Mouse (Mus musculus): ENCODE data around the gene Lsg1. TPM values are rescaled to one million over a fixed set of nuclear protein-coding genes. Genes with fewer than 3 reads are reported as not detected.

Lsg1 gene
- polyA plus RNA-seq, 1 experiment from 2014 or later, result 44.3 TPM

GRCm38 (mm10) chr16:30595356-30595755 lies 8.0 kb upstream of the Lsg1 start:
- Histone ChIP-seq H3K4me3 (replicated peaks; ENCODE audit: low read length) (no peak overlapping the region), H3K27me3 (ENCODE audit: control insufficient read depth, insufficient read depth, low read length) (peaks cover 2% of the 10 kb centered on the region; the same call in 1 of the 2 replicates), H3K4me1 (replicated peaks; ENCODE audit: control insufficient read depth, insufficient read depth, low read length) (no peaks in the 10 kb centered on the region; the same call in 1 of the 2 replicates), H3K4me2 (replicated peaks) (no peak overlapping the region), H3K36me3 (replicated peaks; ENCODE audit: control insufficient read depth, insufficient read depth) (no peaks in the 10 kb centered on the region), H3K9me3 (ENCODE audit: control insufficient read depth, low read length) (no peaks in the 10 kb centered on the region), H3K9ac (no peak overlapping the region), H3K27ac (no peak overlapping the region)
- WGBS, result 60% methylated on average over 3 of the region's 3 CpGs
- no peak for ATAC-seq (ENCODE audit: low FRiP score)
- DNase-seq (ENCODE audit: low spot score), result no peak

GRCm38 (mm10) chr16:30591990-30592389 lies 4.6 kb upstream of the Lsg1 start:
- H3K9me3 ChIP-seq (ENCODE audit: control insufficient read depth, low read length), result no peaks in the 10 kb centered on the region
- H3K4me3 ChIP-seq (replicated peaks; ENCODE audit: low read length), result no peak overlapping the region
- ATAC-seq (ENCODE audit: low FRiP score) (no peak), DNase-seq (ENCODE audit: low spot score) (no peak)
- H3K4me2 ChIP-seq (replicated peaks), result no peak overlapping the region
- H3K4me1 ChIP-seq (replicated peaks; ENCODE audit: control insufficient read depth, insufficient read depth, low read length), result peaks cover 6% of the 10 kb centered on the region
- 47% methylated on average over 3 of the region's 3 CpGs for WGBS
- no peaks in the 10 kb centered on the region for H3K36me3 ChIP-seq (replicated peaks; ENCODE audit: control insufficient read depth, insufficient read depth)
- H3K9ac ChIP-seq, result no peak overlapping the region
- no peak overlapping the region for H3K27ac ChIP-seq
- no peaks in the 10 kb centered on the region for H3K27me3 ChIP-seq (ENCODE audit: control insufficient read depth, insufficient read depth, low read length)

GRCm38 (mm10) chr16:30590264-30591209 lies 3.1 kb upstream of the Lsg1 start:
- H3K27ac ChIP-seq, result no peak overlapping the region
- H3K27me3 ChIP-seq (ENCODE audit: control insufficient read depth, insufficient read depth, low read length), result no peaks in the 10 kb centered on the region
- no peak for DNase-seq (ENCODE audit: low spot score)
- peaks cover 3% of the 10 kb centered on the region; the same call in 1 of the 2 replicates for H3K36me3 ChIP-seq (replicated peaks; ENCODE audit: control insufficient read depth, insufficient read depth)
- peaks cover 14% of the 10 kb centered on the region for H3K4me1 ChIP-seq (replicated peaks; ENCODE audit: control insufficient read depth, insufficient read depth, low read length)
- no peaks in the 10 kb centered on the region for H3K9me3 ChIP-seq (ENCODE audit: control insufficient read depth, low read length)
- no peak overlapping the region for H3K9ac ChIP-seq
- WGBS, result 46% methylated on average over 7 of the region's 7 CpGs
- no peak for ATAC-seq (ENCODE audit: low FRiP score)
- H3K4me3 ChIP-seq (replicated peaks; ENCODE audit: low read length), result no peak overlapping the region
- H3K4me2 ChIP-seq (replicated peaks), result no peak overlapping the region

GRCm38 (mm10) chr16:30586935-30587493 lies 378 bp downstream of the Lsg1 start:
- Histone ChIP-seq H3K27me3 (ENCODE audit: control insufficient read depth, insufficient read depth, low read length) (no peaks in the 10 kb centered on the region), H3K27ac (peak overlapping the region; percentile 58), H3K9ac (peak overlapping the region; percentile 67), H3K36me3 (replicated peaks; ENCODE audit: control insufficient read depth, insufficient read depth) (peaks cover 35% of the 10 kb centered on the region), H3K4me2 (replicated peaks) (peak overlapping the region; percentile 94), H3K9me3 (ENCODE audit: control insufficient read depth, low read length) (no peaks in the 10 kb centered on the region), H3K4me3 (replicated peaks; ENCODE audit: low read length) (peak overlapping the region; percentile 82), H3K4me1 (replicated peaks; ENCODE audit: control insufficient read depth, insufficient read depth, low read length) (peaks cover 14% of the 10 kb centered on the region)
- ATAC-seq (ENCODE audit: low FRiP score) (no peak; the same call in 1 of the 2 replicates), DNase-seq (ENCODE audit: low spot score) (no peak)
- 3% methylated on average over 19 of the region's 19 CpGs for WGBS

GRCm38 (mm10) chr16:30580765-30581164 lies 6.6 kb downstream of the Lsg1 start:
- peaks cover 96% of the 10 kb centered on the region for H3K36me3 ChIP-seq (replicated peaks; ENCODE audit: control insufficient read depth, insufficient read depth)
- H3K27ac ChIP-seq, result no peak overlapping the region
- H3K9me3 ChIP-seq (ENCODE audit: control insufficient read depth, low read length), result no peaks in the 10 kb centered on the region
- no peaks in the 10 kb centered on the region for H3K27me3 ChIP-seq (ENCODE audit: control insufficient read depth, insufficient read depth, low read length)
- H3K9ac ChIP-seq, result no peak overlapping the region
- 91% methylated on average over 5 of the region's 5 CpGs for WGBS
- no peak overlapping the region for H3K4me2 ChIP-seq (replicated peaks)
- H3K4me1 ChIP-seq (replicated peaks; ENCODE audit: control insufficient read depth, insufficient read depth, low read length), result no peaks in the 10 kb centered on the region
- ATAC-seq (ENCODE audit: low FRiP score) (no peak), DNase-seq (ENCODE audit: low spot score) (no peak)
- no peak overlapping the region for H3K4me3 ChIP-seq (replicated peaks; ENCODE audit: low read length)

GRCm38 (mm10) chr16:30576392-30576791 lies 11.0 kb downstream of the Lsg1 start:
- Histone ChIP-seq H3K27me3 (ENCODE audit: control insufficient read depth, insufficient read depth, low read length) (no peaks in the 10 kb centered on the region), H3K9me3 (ENCODE audit: control insufficient read depth, low read length) (no peaks in the 10 kb centered on the region), H3K36me3 (replicated peaks; ENCODE audit: control insufficient read depth, insufficient read depth) (peaks cover 96% of the 10 kb centered on the region), H3K27ac (no peak overlapping the region), H3K4me3 (replicated peaks; ENCODE audit: low read length) (no peak overlapping the region), H3K4me1 (replicated peaks; ENCODE audit: control insufficient read depth, insufficient read depth, low read length) (no peaks in the 10 kb centered on the region), H3K4me2 (replicated peaks) (no peak overlapping the region), H3K9ac (no peak overlapping the region)
- DNase-seq (ENCODE audit: low spot score) (no peak), ATAC-seq (ENCODE audit: low FRiP score) (no peak)
- 83% methylated on average over 1 of the region's 1 CpGs for WGBS

GRCm38 (mm10) chr16:30575815-30576214 lies 11.6 kb downstream of the Lsg1 start:
- H3K9ac ChIP-seq, result no peak overlapping the region
- H3K4me3 ChIP-seq (replicated peaks; ENCODE audit: low read length), result no peak overlapping the region
- 91% methylated on average over 7 of the region's 7 CpGs for WGBS
- H3K27ac ChIP-seq, result no peak overlapping the region
- no peak overlapping the region for H3K4me2 ChIP-seq (replicated peaks)
- no peaks in the 10 kb centered on the region for H3K27me3 ChIP-seq (ENCODE audit: control insufficient read depth, insufficient read depth, low read length)
- no peaks in the 10 kb centered on the region for H3K4me1 ChIP-seq (replicated peaks; ENCODE audit: control insufficient read depth, insufficient read depth, low read length)
- ATAC-seq (ENCODE audit: low FRiP score) (no peak), DNase-seq (ENCODE audit: low spot score) (no peak)
- H3K36me3 ChIP-seq (replicated peaks; ENCODE audit: control insufficient read depth, insufficient read depth), result peaks cover 96% of the 10 kb centered on the region
- no peaks in the 10 kb centered on the region for H3K9me3 ChIP-seq (ENCODE audit: control insufficient read depth, low read length)

GRCm38 (mm10) chr16:30572239-30572638 lies 15.2 kb downstream of the Lsg1 start:
- Histone ChIP-seq H3K9ac (no peak overlapping the region), H3K27me3 (ENCODE audit: control insufficient read depth, insufficient read depth, low read length) (no peaks in the 10 kb centered on the region), H3K27ac (no peak overlapping the region), H3K4me1 (replicated peaks; ENCODE audit: control insufficient read depth, insufficient read depth, low read length) (no peaks in the 10 kb centered on the region), H3K4me3 (replicated peaks; ENCODE audit: low read length) (no peak overlapping the region), H3K9me3 (ENCODE audit: control insufficient read depth, low read length) (no peaks in the 10 kb centered on the region), H3K4me2 (replicated peaks) (no peak overlapping the region), H3K36me3 (replicated peaks; ENCODE audit: control insufficient read depth, insufficient read depth) (peaks cover 96% of the 10 kb centered on the region)
- WGBS, result 73% methylated on average over 4 of the region's 4 CpGs
- ATAC-seq (ENCODE audit: low FRiP score) (no peak), DNase-seq (ENCODE audit: low spot score) (no peak)

GRCm38 (mm10) chr16:30571378-30571777 lies 16.0 kb downstream of the Lsg1 start:
- 95% methylated on average over 5 of the region's 5 CpGs for WGBS
- Histone ChIP-seq H3K4me2 (replicated peaks) (no peak overlapping the region), H3K9ac (no peak overlapping the region), H3K9me3 (ENCODE audit: control insufficient read depth, low read length) (no peaks in the 10 kb centered on the region), H3K27me3 (ENCODE audit: control insufficient read depth, insufficient read depth, low read length) (no peaks in the 10 kb centered on the region), H3K36me3 (replicated peaks; ENCODE audit: control insufficient read depth, insufficient read depth) (peaks cover 96% of the 10 kb centered on the region), H3K4me3 (replicated peaks; ENCODE audit: low read length) (no peak overlapping the region), H3K27ac (no peak overlapping the region), H3K4me1 (replicated peaks; ENCODE audit: control insufficient read depth, insufficient read depth, low read length) (no peaks in the 10 kb centered on the region)
- no peak for DNase-seq (ENCODE audit: low spot score)
- ATAC-seq (ENCODE audit: low FRiP score), result no peak
